In the genomic region with DNA sequence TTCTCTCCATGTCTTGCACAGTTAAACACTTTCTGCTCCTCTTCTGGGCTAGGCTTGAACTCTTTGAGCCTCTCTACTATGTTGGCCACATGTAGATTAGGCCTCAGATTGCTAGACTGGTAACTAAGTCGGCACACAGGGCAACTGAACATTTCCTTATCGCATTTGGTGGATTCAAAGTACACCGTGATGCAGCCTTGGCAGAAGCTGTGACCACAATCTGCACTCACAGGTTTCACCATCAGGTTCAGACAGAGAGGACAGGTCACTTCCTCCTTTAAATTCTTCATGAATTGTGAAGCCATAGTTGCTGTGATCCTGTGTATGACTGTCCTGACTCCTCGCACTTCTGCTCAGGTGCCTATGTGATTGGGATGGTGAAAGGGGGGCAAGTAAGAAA, we compare ENCODE assay signal across 25 mouse cellular contexts. TPM values are rescaled to one million over a fixed set of nuclear protein-coding genes. Genes with fewer than 3 reads are reported as not detected.
"Had no signal": no experiment of that assay in that cellular context is flagged by ENCODE, and none has a peak within 500 bp of the region (broad histone marks: within the 10 kb centered on the region; RNA-seq: fewer than 3 reads in every experiment).

No protein-coding gene starts in this region.

RNA-seq across cellular contexts. Expression of a gene that starts 18.8 kb away (rescaled TPM):
- total RNA-seq: gastrocnemius, adult 2 months; layer of hippocampus, postnatal 14 days; layer of hippocampus, postnatal 36 days; left cerebral cortex, adult 18-20 months; left cerebral cortex, postnatal 10 days; left cerebral cortex, postnatal 25 days; left cerebral cortex, postnatal 4 days had no signal
- polyA plus RNA-seq: heart, embryonic 13.5 days; heart, postnatal 0 days; hindbrain, embryonic 10.5 days; hindbrain, embryonic 12.5 days; hindbrain, embryonic 14.5 days; hindbrain, embryonic 16.5 days; intestine, embryonic 15.5 days; kidney, embryonic 15.5 days; limb, embryonic 11.5 days; limb, embryonic 15.5 days had no signal

RNA-seq across cellular contexts. Expression of a gene that starts 21.6 kb away (rescaled TPM):
- total RNA-seq: gastrocnemius, adult 2 months; gastrocnemius, postnatal 10 days; gastrocnemius, postnatal 25 days; heart, postnatal 14 days; layer of hippocampus, adult 18-20 months; layer of hippocampus, postnatal 14 days; layer of hippocampus, postnatal 36 days; left cerebral cortex, postnatal 10 days; left cerebral cortex, postnatal 25 days; left cerebral cortex, postnatal 4 days had no signal
- polyA plus RNA-seq: hindbrain, embryonic 10.5 days; hindbrain, embryonic 12.5 days; hindbrain, embryonic 14.5 days; hindbrain, embryonic 16.5 days; limb, embryonic 11.5 days; limb, embryonic 13.5 days had no signal

RNA-seq across cellular contexts. Expression of a gene that starts 52.6 kb away (rescaled TPM):
- total RNA-seq: gastrocnemius, postnatal 10 days; gastrocnemius, postnatal 25 days; layer of hippocampus, adult 18-20 months; layer of hippocampus, postnatal 14 days; left cerebral cortex, adult 18-20 months; left cerebral cortex, adult 8-10 months; left cerebral cortex, postnatal 10 days; left cerebral cortex, postnatal 25 days; left cerebral cortex, postnatal 4 days had no signal
- polyA plus RNA-seq: heart, embryonic 11.5 days; heart, postnatal 0 days; hindbrain, embryonic 10.5 days; hindbrain, embryonic 12.5 days; large intestine, adult 2 months; limb, embryonic 11.5 days; limb, embryonic 13.5 days had no signal
